Mouse (Mus musculus) heart, embryonic 14.5 days (tissue): ENCODE measurements around the gene Myo10. TPM values are rescaled to one million over a fixed set of nuclear protein-coding genes. Genes with fewer than 3 reads are reported as not detected.

Experiments used
- ATAC-seq: fragments of 200-750 bp; cut with Nextera tagmentation; 2 replicates; pipeline ENCODE4 v1.8.0; 2017; ENCODE audit warnings: low read depth, moderate TSS enrichment; ENCODE audit not compliant: insufficient number of reproducible peaks, insufficient read depth, low FRiP score
- H3K27ac ChIP-seq, 2 experiments: fragments of 200-500 bp in 1 of 2; fragments of 300-500 bp in 1 of 2; sonication (generic) in 1 of 2; replicated peaks in 1 of 2; 2 replicates each; pipeline ENCODE4 v1.5.1; 2012 to 2014; ENCODE audit warnings: low read depth in 2 of 2, low read length in 2 of 2, control low read depth in 1 of 2, mild to moderate bottlenecking in 1 of 2, mixed read lengths in 1 of 2; ENCODE audit not compliant: control insufficient read depth in 1 of 2, insufficient read depth in 1 of 2
- H3K27me3 ChIP-seq: fragments of 300-500 bp; sonication (generic); 2 replicates; pipeline ENCODE4 v1.6.1; 2014; ENCODE audit warnings: mild to moderate bottlenecking, low read length, control low read depth; ENCODE audit not compliant: control insufficient read depth, insufficient read depth
- H3K36me3 ChIP-seq: fragments of 300-500 bp; sonication (generic); 2 replicates; pipeline ENCODE4 v1.6.1; 2014; ENCODE audit warnings: mild to moderate bottlenecking, control low read depth, low read length, mixed read lengths; ENCODE audit not compliant: control insufficient read depth, insufficient read depth
- H3K4me1 ChIP-seq, 2 experiments: fragments of 200-500 bp in 1 of 2; fragments of 300-500 bp in 1 of 2; sonication (generic) in 1 of 2; 2 replicates each; pipeline ENCODE4 v1.6.1; 2012 to 2014; ENCODE audit warnings: low read length in 2 of 2, control low read depth in 1 of 2, mixed read lengths in 1 of 2; ENCODE audit not compliant: control insufficient read depth in 2 of 2, insufficient read depth in 2 of 2
- H3K4me2 ChIP-seq: fragments of 300-500 bp; sonication (generic); 2 replicates; pipeline ENCODE4 v1.6.1; 2014; ENCODE audit warnings: mild to moderate bottlenecking, low read length
- H3K4me3 ChIP-seq, 2 experiments: fragments of 200-500 bp in 1 of 2; fragments of 300-500 bp in 1 of 2; sonication (generic) in 1 of 2; 2 replicates each; pipeline ENCODE4 v1.5.1; 2012 to 2014; ENCODE audit warnings: low read length in 2 of 2, mild to moderate bottlenecking in 2 of 2, control low read depth in 1 of 2, low read depth in 1 of 2, moderate library complexity in 1 of 2; ENCODE audit not compliant: control insufficient read depth in 1 of 2, insufficient read depth in 1 of 2
- H3K9ac ChIP-seq: fragments of 300-500 bp; sonication (generic); 2 replicates; pipeline ENCODE4 v1.6.1; 2014; ENCODE audit warnings: mild to moderate bottlenecking, low read length
- H3K9me3 ChIP-seq: fragments of 300-500 bp; sonication (generic); 2 replicates; pipeline ENCODE4 v1.6.1; 2016; ENCODE audit warnings: low read length, control low read depth; ENCODE audit not compliant: control insufficient read depth
- WGBS: fragments of 180-500 bp; shearing (Covaris S2); extraction: QIAGEN DNeasy Blood & Tissue Kit; methylation state at CpG from one replicate; pipeline ENCODE4 v1.1.7; 2014; 5-methylcytosine and 5-hydroxymethylcytosine counted together
- polyA plus RNA-seq: library from polyadenylated mRNA; unstranded; fragments of >200 nt; fragmentation: Nextera tagmentation; extraction: Ambion mirVana; gene quantifications from 2 replicates; pipeline ENCODE4 v1.2.1, GENCODE M21; 2014

Myo10 gene
- polyA plus RNA-seq, 1 experiment from 2014 or later = 12.6 TPM

DNA sequence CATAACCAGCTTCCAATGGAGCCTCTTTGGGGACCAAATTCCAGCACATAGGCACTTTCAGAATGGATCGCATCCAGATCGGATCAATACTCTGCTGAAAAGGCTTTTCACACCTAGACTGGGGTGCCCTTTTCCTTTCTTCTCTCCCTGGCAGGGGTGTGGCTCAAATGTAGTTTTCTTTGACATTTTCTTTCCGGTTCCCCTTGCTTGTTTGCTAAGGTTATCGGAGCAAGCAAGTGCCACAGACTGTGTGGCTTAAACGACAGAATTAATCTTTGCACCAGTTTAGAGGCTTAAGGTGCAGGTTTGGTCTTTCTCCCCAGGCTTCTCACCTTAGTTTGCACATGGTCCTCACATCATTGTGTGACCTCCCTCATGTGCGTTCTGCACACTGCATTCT is 11.1 kb upstream of the Myo10 start:
- Histone ChIP-seq H3K4me2 (no peak overlapping the region), H3K4me3 (no peak overlapping the region), H3K9ac (no peak overlapping the region), H3K27me3 (no peaks in the 10 kb centered on the region), H3K9me3 (no peaks in the 10 kb centered on the region), H3K27ac (no peak overlapping the region), H3K4me1 (peaks cover 4 to 11% of the 10 kb centered on the region in 2 experiments), H3K36me3 (no peaks in the 10 kb centered on the region)
- 63% methylated on average over 6 of the region's 6 CpGs for WGBS
- ATAC-seq = no peak

DNA sequence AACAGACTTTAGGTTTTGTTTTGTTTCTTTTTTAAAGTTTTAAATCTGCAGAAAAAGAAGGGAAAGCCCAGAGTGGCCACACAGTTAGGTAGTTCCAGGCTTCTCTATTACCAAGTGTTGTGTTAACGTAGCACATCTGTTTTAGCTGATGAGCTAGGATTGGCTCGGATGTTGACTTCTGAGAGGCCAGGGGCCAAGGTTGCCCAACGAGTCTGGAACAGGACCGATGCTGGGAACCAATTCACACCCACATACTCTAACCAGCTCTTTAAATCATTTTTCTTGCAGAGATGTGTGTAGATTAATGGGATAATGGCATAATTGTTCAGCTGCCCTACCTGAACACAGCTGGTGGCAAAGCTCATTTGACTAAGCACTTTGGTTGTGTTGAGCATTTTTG is 1.8 kb upstream of the Myo10 start:
- H3K36me3 ChIP-seq = no peaks in the 10 kb centered on the region
- no peak overlapping the region for H3K4me2 ChIP-seq
- no peak overlapping the region for H3K9ac ChIP-seq
- H3K9me3 ChIP-seq = no peaks in the 10 kb centered on the region
- no peak for ATAC-seq
- peaks cover 6% of the 10 kb centered on the region in 2 experiments; a peak in 3 of 4 replicates for H3K4me1 ChIP-seq
- 89% methylated on average over 4 of the region's 4 CpGs for WGBS
- H3K27ac ChIP-seq = no peak overlapping the region
- H3K4me3 ChIP-seq = no peak overlapping the region
- H3K27me3 ChIP-seq = peaks cover 10% of the 10 kb centered on the region; the same call in 1 of the 2 replicates

DNA sequence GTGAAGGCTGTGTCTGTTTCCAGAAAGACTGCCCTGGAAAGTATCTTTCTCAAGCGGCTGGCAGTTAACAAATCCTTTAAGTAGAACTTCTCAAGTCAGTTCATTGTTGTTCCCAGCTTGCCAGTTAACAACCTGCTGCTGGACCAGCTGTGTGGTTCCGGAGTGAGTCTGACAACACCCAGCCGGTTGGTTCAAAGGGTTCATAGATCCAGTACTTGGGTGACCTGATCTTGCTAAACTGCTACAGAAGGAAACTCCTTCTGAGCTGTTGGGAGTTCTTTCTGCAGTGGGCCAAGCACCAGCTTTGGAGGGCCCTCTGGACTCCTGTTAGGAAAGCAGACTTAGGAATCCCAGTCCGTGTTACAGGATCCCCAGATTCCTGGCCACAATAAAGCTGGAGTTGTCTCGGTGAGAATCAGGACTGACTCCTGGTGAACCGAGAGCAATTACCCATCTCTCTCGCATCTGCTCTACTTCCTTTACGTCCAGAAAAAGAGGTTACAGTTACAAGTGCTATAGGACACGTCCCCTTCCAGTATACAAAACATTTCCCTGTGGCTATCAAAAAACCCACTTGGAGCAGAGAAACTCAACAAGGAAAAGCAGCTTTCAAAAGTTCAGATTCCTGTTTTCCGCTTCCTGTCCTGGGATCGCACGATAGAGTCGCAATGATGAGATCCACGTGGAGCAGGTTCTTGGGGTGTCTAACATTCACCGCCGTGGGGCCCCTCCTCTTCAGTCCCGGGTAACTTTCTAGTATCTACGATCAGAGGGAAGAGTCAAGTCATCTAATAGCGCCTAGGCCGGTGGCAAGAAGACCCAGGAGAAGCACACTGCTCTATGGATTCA is 750 bp upstream of the Myo10 start:
- H3K36me3 ChIP-seq = no peaks in the 10 kb centered on the region
- H3K4me2 ChIP-seq = peak overlapping the region; percentile 88
- H3K4me1 ChIP-seq = peaks cover 6% of the 10 kb centered on the region in 2 experiments; a peak in 3 of 4 replicates
- 10% methylated on average over 20 of the region's 20 CpGs for WGBS
- H3K9ac ChIP-seq = peak overlapping the region; percentile 44
- no peak for ATAC-seq
- H3K9me3 ChIP-seq = no peaks in the 10 kb centered on the region
- peak overlapping the region in 1 of 2 experiments; percentile 32; a peak in 1 of 4 replicates for H3K27ac ChIP-seq
- peak overlapping the region; percentile 64 to 71 for H3K4me3 ChIP-seq
- peaks cover 10% of the 10 kb centered on the region; the same call in 1 of the 2 replicates for H3K27me3 ChIP-seq

DNA sequence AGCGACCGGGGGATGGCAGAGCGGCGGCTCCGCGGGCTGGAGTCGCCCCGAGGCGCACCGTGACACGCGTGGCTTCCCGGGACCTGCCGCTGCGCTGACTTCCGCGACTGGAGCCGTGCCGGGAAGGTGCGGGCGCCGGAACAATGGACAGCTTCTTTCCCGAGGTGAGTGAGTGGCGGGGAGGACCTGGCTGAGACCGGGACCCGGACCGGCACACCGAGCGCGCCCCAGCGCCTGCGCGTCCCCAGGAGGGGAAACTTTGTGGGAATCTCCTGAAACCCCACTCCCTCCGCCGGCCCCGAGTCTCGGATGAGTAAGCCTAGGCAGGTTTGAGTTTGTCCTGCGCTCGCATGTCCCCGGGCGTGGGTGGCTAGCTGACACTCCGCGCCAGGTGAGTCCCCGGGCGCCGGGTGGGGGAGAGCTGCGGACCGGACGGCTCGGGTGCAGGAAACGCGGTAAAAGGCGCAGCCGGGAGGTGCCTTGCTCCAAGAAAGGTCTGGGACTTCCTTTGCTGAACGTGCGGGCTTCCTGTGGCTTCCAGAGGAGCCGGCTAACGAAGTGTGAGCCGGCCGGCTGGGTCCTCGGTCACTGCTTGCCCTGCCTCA is 644 bp downstream of the Myo10 start:
- no peak for ATAC-seq

DNA sequence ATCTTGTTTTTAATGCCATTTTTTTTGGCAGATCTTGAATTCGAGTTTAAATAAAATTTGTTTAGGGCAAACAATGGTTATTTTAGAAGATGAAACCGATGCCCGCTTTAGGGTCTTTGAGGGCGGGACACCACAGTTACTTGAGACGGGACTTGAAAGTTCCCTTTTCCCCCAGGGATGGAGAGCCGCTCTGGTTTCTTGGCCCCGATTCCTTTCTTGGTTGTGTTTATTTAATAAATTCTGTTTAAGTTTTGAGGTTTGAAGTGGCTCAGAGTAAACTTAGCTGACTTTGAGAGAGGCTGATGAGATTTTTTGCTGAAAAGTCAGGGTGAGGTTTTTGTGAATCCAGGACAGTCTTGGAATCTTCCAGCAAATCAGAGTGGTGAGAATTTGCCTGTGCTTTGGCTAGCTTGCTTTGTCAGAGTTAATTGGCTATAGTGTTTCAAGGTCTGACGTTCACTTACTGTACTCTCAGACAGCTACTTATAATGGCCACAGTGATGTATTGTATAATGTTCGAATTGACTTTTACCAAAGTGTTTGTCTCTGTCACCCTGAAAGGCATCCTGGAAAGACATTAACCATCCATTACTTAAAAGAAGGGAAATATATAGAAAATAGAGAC is 1.3 kb downstream of the Myo10 start:
- 9% methylated on average over 9 of the region's 9 CpGs for WGBS
- H3K9me3 ChIP-seq = no peaks in the 10 kb centered on the region
- H3K4me3 ChIP-seq = peak overlapping the region; percentile 64 to 71
- no peak overlapping the region for H3K27ac ChIP-seq
- no peaks in the 10 kb centered on the region for H3K36me3 ChIP-seq
- no peak for ATAC-seq
- peak overlapping the region; percentile 81 for H3K9ac ChIP-seq
- peaks cover 6% of the 10 kb centered on the region in 2 experiments; a peak in 3 of 4 replicates for H3K4me1 ChIP-seq
- H3K4me2 ChIP-seq = peak overlapping the region; percentile 88
- H3K27me3 ChIP-seq = peaks cover 10% of the 10 kb centered on the region; the same call in 1 of the 2 replicates

More for the DNA sequence above, 644 bp downstream of the Myo10 start:
- Histone ChIP-seq H3K4me2 (peak overlapping the region; percentile 88), H3K4me3 (peak overlapping the region; percentile 64 to 71), H3K9me3 (no peaks in the 10 kb centered on the region), H3K27ac (peak overlapping the region; percentile 75 to 76), H3K4me1 (peaks cover 6% of the 10 kb centered on the region in 2 experiments; a peak in 3 of 4 replicates), H3K27me3 (peaks cover 10% of the 10 kb centered on the region; the same call in 1 of the 2 replicates), H3K9ac (peak overlapping the region; percentile 81), H3K36me3 (no peaks in the 10 kb centered on the region)
- under 1% methylated on average over 61 of the region's 61 CpGs for WGBS

DNA sequence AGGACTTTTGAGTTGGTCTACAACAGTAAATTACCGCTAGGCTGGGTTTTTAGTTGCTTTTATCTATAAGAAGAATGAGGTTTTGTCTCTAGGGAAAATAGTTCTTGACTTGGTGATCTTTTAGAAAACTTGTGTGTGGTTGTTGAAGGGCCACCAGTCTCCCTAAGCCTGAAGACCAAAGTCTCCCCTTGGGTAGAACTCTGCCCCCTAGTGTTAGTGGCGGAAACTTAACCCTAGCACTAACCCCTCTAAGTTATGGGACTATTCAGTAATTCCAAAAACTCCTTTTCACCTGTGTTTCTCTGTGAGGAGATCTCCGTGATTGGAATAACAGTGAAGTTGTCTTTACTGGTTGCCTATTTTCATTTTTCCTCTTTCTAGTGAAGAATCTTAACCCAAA is 1.9 kb downstream of the Myo10 start:
- Histone ChIP-seq H3K36me3 (no peaks in the 10 kb centered on the region), H3K4me3 (no peak overlapping the region), H3K27me3 (peaks cover 10% of the 10 kb centered on the region; the same call in 1 of the 2 replicates), H3K4me1 (peaks cover 6% of the 10 kb centered on the region in 2 experiments; a peak in 3 of 4 replicates), H3K9ac (no peak overlapping the region), H3K9me3 (no peaks in the 10 kb centered on the region), H3K27ac (no peak overlapping the region), H3K4me2 (peak overlapping the region; percentile 88)
- WGBS = 55% methylated on average over 3 of the region's 3 CpGs
- no peak for ATAC-seq

DNA sequence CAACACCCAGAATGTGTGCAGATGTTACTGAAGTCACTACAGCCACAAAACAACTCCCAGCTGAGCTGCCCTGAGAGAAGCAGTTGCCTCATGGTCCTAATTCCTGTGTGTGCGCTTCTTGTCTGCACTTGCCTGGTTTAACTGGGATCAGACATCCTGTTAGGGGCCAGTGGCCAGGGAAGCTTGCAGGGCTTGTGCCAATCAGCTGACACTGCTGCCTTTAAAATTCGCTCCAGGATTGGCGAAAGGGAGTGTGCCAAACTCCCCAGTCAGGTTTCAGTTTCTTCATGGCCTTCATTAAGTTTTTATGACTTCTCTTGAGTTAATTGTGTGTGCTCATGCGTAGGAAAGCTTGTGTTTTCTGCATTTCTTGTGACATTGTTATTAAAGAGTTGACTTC is 3.1 kb downstream of the Myo10 start:
- Histone ChIP-seq H3K27me3 (peaks cover 10% of the 10 kb centered on the region; the same call in 1 of the 2 replicates), H3K4me1 (peaks cover 6% of the 10 kb centered on the region in 2 experiments; a peak in 3 of 4 replicates), H3K4me3 (no peak overlapping the region), H3K4me2 (no peak overlapping the region), H3K9ac (no peak overlapping the region; the same call in 1 of the 2 replicates), H3K36me3 (no peaks in the 10 kb centered on the region), H3K9me3 (no peaks in the 10 kb centered on the region), H3K27ac (no peak overlapping the region)
- ATAC-seq = no peak
- 66% methylated on average over 4 of the region's 4 CpGs for WGBS
